Mouse (Mus musculus) E14TG2a.4 (cell line): Measurements from ENCODE around the gene Gm20388.

Experiments used
- H3K27me3 ChIP-seq: 2 replicates; pipeline ENCODE4 v1.6.1; 2014; ENCODE audit warnings: low read length, control low read depth; ENCODE audit not compliant: insufficient read depth
- H3K36me3 ChIP-seq: 2 replicates; pipeline ENCODE4 v1.6.1; 2014; ENCODE audit warnings: low read length, control low read depth; ENCODE audit not compliant: insufficient read depth
- H3K4me1 ChIP-seq: replicated peaks from 2 replicates; pipeline ENCODE4 v1.6.1; 2014; ENCODE audit warnings: low read depth, low read length, control low read depth
- H3K4me3 ChIP-seq: replicated peaks from 2 replicates; pipeline ENCODE4 v1.5.1; 2014; ENCODE audit warnings: mild to moderate bottlenecking, low read length
- H3K9me3 ChIP-seq: 2 replicates; pipeline ENCODE4 v1.6.1; 2014; ENCODE audit warnings: low read length, control low read depth
- CTCF ChIP-seq: conservative IDR thresholded peaks from 2 replicates; pipeline ENCODE4 v1.5.1; 2014; ENCODE audit warnings: low read length
- NANOG ChIP-seq: IDR thresholded peaks from 2 replicates; pipeline ENCODE4 v1.6.1; 2014; ENCODE audit warnings: borderline replicate concordance, low read length, mixed read lengths
- POU5F1 ChIP-seq: IDR thresholded peaks from 2 replicates; pipeline ENCODE4 v1.6.1; 2014; ENCODE audit warnings: low read length, borderline replicate concordance

The Gm20388 gene

DNA sequence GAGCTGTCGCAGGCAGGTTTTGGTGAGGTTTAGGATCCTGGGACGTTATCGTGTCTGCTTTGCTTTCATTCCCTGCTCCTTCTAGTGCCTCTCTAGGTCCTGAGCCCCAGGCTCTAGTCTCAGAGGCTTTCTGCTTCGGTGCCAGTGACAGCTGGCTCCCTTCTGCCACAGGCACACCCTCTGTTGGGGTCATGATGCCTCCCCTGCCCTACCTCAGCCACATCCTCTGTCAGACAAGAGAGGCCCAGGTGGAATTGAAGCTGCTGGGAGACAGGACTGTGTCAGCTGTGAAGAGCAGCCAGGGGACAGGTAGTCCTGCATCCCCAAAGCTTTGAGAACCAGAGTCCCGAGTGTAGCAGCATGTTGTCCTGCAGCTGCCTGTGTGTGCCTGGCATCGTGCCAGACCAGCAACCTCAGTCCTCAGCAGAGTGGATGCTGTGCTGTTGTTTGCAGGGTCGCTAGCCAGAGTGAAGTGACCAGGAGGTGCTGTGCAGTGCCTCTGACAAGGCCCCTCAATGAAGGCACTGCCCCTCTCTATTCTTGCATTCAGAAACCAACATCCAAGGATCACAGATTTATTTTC is 2896.4 kb downstream of the Gm20388 start:
- Histone ChIP-seq H3K4me3 (no peak overlapping the region), H3K4me1 (no peaks in the 10 kb centered on the region), H3K27me3 (no peaks in the 10 kb centered on the region), H3K36me3 (peaks cover 31% of the 10 kb centered on the region), H3K9me3 (no peaks in the 10 kb centered on the region)
- TF ChIP-seq NANOG: no peak
- no peak for TF ChIP-seq POU5F1
- TF ChIP-seq CTCF: no peak

DNA sequence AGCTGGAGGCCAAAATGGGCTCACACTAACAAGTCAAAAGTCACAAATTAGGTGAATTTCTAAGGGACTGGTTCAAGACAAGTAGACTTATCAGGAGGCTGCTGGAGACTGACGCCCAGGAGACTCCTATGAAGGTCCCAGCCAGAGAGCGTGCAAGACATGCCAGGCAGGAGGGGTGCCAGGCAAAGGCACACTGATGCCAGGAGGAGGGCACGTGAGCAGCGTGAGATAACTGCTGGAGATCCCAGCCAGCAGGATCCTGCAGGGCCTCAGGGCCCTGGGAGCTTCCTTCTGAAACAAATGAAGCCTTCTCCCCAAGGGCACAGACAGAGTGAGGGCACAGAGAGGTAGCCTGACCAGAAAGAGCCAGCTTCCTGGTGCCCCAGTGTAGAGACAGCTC is 2897.3 kb downstream of the Gm20388 start:
- Histone ChIP-seq H3K4me3 (no peak overlapping the region), H3K36me3 (peaks cover 24% of the 10 kb centered on the region), H3K9me3 (no peaks in the 10 kb centered on the region), H3K4me1 (no peaks in the 10 kb centered on the region), H3K27me3 (no peaks in the 10 kb centered on the region)
- TF ChIP-seq POU5F1 (no peak), NANOG (no peak), CTCF (no peak)

DNA sequence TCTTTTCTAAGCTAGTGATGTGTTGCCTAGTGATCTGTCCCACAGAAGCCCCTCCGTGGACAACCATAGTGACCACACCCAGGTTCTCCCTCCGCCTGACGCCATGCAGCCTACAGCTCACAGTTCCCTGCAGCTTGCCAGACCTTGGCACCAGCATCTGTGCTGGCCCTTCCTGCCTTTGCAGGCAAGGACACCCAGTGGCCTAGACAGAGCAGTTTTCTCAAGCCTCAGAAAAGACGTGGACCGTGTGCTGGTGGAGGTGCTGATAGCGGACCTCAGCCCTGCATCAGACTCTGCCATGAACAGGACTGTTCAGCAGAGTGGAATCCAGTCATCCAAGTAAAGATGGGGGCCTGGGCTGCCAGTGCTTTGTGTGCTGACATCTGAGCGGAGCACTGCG is 2899.7 kb downstream of the Gm20388 start:
- peaks cover 29% of the 10 kb centered on the region for H3K36me3 ChIP-seq
- no peak overlapping the region for H3K4me3 ChIP-seq
- TF ChIP-seq CTCF: no peak
- no peak for TF ChIP-seq NANOG
- TF ChIP-seq POU5F1: no peak
- H3K9me3 ChIP-seq: no peaks in the 10 kb centered on the region
- peaks cover 14% of the 10 kb centered on the region for H3K4me1 ChIP-seq
- no peaks in the 10 kb centered on the region for H3K27me3 ChIP-seq

DNA sequence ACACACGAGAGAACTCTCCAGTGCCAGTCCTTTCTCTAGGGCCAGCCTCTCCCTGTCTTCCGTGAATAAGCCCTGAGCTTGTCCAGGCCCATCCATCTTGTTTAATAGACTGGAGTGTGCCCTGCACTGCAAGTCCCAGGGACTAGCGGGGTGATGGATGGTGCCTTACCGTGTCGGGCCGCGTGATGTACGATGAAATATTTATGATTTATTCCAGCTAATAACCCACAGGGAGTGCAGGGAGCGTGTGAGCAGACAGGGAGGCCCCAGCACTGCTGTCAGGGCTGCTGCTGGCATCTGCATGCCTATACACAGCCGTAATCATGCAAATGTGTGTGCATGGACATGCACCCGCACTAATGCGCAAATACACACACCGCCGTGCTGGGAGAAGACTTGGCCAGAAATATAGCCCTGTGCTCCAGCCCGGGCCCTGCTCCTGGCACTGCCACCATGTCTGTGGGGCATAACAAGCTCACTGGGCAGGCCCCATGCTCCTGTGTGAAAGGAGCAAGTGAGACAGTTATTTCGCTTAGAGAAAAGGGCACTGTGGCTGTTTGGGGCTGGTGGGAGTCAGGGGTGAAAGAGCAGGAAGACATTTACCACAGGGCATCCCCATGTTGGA is 2901.3 kb downstream of the Gm20388 start:
- TF ChIP-seq POU5F1 (no peak), CTCF (no peak), NANOG (no peak)
- H3K4me1 ChIP-seq: peaks cover 14% of the 10 kb centered on the region
- H3K27me3 ChIP-seq: no peaks in the 10 kb centered on the region
- no peak overlapping the region for H3K4me3 ChIP-seq
- H3K9me3 ChIP-seq: no peaks in the 10 kb centered on the region
- H3K36me3 ChIP-seq: peaks cover 35% of the 10 kb centered on the region

DNA sequence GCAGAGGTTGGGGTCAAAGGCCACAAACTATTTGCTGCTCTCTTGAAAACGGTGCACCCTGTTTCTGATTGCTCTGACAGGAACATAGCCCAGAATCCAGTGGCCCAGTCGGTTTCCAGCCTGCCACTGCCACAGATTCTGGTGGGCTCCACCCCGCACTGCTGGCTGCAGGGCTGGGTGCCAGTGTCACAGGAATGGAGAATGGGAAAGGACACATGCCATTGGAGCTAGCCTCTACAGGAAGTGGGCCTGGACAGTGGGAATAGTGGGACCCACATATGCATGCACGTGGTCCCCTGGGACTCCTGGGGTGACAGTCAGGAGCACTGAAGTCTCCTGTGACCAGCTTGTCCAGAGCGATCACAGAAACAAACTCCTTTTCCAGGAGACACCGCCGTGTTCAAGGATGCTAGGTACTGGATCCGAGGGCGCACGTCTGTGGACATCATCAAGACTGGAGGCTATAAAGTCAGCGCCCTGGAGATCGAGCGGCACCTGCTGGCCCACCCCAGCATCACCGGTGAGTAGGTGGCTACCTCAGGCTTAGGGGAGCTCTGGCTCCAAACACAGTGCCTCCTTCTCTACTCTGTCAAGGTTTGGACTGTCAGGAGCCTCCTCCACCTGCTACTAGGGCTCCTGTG is 2902.1 kb downstream of the Gm20388 start:
- peaks cover 14% of the 10 kb centered on the region for H3K4me1 ChIP-seq
- H3K36me3 ChIP-seq: peaks cover 42% of the 10 kb centered on the region
- no peak overlapping the region for H3K4me3 ChIP-seq
- H3K9me3 ChIP-seq: no peaks in the 10 kb centered on the region
- H3K27me3 ChIP-seq: no peaks in the 10 kb centered on the region
- TF ChIP-seq CTCF (peak; percentile 28), NANOG (no peak)

DNA sequence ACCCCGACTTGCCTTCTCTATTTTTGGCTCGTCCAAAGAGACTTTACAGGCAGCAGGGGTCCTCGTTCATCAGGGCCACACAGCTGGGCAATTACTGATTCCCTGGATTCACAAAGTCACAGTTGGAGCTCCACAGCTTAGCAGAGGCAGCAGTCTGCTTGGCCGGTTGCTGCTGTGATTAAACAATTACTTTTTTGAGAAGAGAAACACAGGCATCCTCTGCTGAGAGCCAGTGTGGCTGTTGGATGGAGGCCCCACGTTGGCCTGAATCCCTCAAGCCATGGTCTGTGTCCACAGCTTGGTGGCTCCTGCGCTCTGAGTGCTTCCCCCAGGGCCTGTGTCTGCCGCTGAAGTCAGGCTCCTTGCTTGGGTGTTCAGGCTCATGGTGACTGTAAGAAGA is 2904.0 kb downstream of the Gm20388 start:
- no peak for TF ChIP-seq CTCF
- TF ChIP-seq POU5F1: no peak
- TF ChIP-seq NANOG: no peak; the same call in 1 of the 2 replicates
- H3K4me1 ChIP-seq: peaks cover 14% of the 10 kb centered on the region
- no peak overlapping the region for H3K4me3 ChIP-seq
- H3K27me3 ChIP-seq: no peaks in the 10 kb centered on the region
- H3K9me3 ChIP-seq: no peaks in the 10 kb centered on the region
- H3K36me3 ChIP-seq: peaks cover 46% of the 10 kb centered on the region

DNA sequence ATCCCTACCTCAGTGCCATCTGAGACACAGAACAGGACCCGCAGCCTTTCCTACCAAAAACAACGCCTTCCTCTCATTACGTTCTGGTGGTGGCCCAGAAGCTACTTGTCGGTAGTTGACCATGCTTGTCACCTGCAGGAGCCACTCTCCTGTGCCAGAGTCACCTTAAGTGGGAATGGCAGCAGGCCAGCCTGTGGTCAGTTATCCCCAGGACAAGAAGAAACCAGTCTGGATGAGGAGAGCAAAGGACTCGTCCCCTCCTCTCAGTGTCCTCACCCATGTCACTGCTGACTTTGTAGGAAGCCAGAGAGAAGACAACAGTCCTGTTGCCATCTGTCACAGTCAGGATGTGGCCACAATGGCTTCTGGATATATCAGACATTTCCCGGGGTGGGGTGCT is 2906.3 kb downstream of the Gm20388 start:
- Histone ChIP-seq H3K27me3 (no peaks in the 10 kb centered on the region), H3K4me1 (peaks cover 14% of the 10 kb centered on the region), H3K9me3 (no peaks in the 10 kb centered on the region), H3K4me3 (no peak overlapping the region), H3K36me3 (peaks cover 38% of the 10 kb centered on the region)
- no peak for TF ChIP-seq CTCF
- TF ChIP-seq POU5F1: no peak
- TF ChIP-seq NANOG: no peak

DNA sequence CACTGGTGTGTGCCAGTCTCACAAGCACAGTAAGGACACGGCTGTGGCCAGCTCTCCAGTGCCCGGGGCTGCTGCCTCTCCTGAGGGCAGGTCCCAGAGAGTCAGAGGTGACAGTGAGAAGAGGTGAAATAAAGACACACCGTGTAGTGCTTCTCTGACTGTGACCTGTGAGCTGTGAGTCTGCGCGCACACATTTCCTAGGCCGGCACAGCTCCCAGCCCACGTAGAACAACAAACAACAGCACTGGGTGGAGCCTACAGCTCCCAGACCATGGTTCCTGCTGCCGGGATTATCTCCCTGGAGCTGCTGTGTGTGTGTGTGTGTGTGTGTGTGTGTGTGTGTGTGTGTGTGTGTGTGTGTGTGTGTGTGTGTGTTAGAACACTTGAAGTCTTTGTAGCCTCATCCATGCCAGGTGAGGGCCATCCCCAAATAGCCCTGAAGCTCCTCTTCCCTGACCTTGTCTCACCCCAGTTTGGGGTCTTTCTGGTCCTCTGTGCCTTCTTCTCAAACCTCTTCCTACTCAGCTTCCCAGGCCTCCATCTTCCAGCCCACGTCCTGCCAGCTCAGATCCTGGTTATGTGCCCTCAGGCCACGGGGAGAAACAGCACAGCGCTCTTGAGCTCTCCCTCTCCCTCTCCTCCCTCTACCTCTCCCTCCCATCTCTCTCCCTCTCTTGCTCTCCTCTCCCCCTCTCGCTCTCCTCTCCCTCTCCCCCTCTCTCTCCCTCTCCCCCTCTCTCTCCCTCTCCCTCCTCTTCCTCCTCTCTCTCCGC is 2907.3 kb downstream of the Gm20388 start:
- no peak for TF ChIP-seq NANOG
- TF ChIP-seq POU5F1: no peak
- H3K36me3 ChIP-seq: peaks cover 35% of the 10 kb centered on the region
- no peak overlapping the region for H3K4me3 ChIP-seq
- peaks cover 14% of the 10 kb centered on the region for H3K4me1 ChIP-seq
- H3K27me3 ChIP-seq: no peaks in the 10 kb centered on the region
- no peaks in the 10 kb centered on the region for H3K9me3 ChIP-seq
